Mouse (Mus musculus) liver, adult 2 months (tissue): ENCODE data around the gene Rpl23.

Source experiments
- CTCF ChIP-seq: fragments of 200-500 bp; IDR thresholded peaks from 2 replicates; pipeline ENCODE4 v1.5.1; 2011; ENCODE audit warnings: low read depth, low read length, control low read depth
- POLR2A ChIP-seq: fragments of 200-500 bp; IDR thresholded peaks from 2 replicates; pipeline ENCODE4 v1.6.1; 2011; ENCODE audit warnings: low read length, control low read depth; ENCODE audit not compliant: insufficient read depth; ENCODE audit errors: extremely low read depth

DNA sequence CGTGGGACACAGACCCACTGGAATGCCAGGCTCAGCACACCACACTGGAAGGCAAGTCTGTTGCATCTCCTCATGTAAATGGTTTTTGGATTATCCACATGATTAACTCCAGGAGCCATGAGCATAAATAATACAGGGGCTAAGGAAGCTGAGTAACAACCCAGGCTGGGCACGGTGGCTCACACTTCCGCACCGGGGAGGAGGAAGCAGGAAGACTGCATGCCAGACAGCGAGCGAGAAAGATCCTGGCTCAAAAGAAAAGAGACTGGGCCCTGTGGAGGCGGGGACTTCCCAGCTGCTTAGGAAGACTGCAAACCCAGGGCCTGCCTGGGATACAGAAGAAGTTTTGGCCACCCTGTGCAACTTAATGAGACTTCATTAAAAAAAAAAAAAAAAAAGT is 42.0 kb downstream of the Rpl23 start:
- TF ChIP-seq POLR2A (no peak), CTCF (no peak)
